Mouse (Mus musculus) embryonic stem cell, embryonic (primary cell): ENCODE results near the gene Ccdc34.

Experiments
- CTCF ChIA-PET, 4 experiments: fragments of 300-600 bp in 2 of 4; fragments of 350-600 bp in 2 of 4; sonication (Branson Sonifier 250); formaldehyde crosslinking; loops; one replicate each; lab custom pipeline; 2022; ENCODE audit warnings: inconsistent platforms in 2 of 4; lab: Charles Lee
- POLR2A ChIA-PET, 4 experiments: fragments of 300-600 bp in 2 of 4; fragments of 350-600 bp in 2 of 4; sonication (Branson Sonifier 250); formaldehyde crosslinking; loops; one replicate each; lab custom pipeline; 2022; ENCODE audit warnings: antibody characterized with exemption in 4 of 4, inconsistent platforms in 1 of 4; lab: Charles Lee

The Ccdc34 gene

GRCm38 (mm10) chr2:110210508-110211496 lies 193.2 kb downstream of the Ccdc34 start:
- ChIA-PET CTCF (interaction anchor here in 1 of 4 experiments (2.7 kb wide), 1 partner anchor 307 kb away, joined by 9 read pairs; no protein-coding TSS in a partner anchor), POLR2A (interaction anchor here in 1 of 4 experiments (1.5 kb wide), 1 partner anchor 293 kb away, joined by 5 read pairs; the partner anchor contains the start of gene Lgr4)

- ChIA-PET CTCF (no interaction called here), POLR2A (no interaction called here)
These were observed 196.7 kb downstream of the Ccdc34 start for GRCm38 (mm10) chr2:110214278-110214677.

- ChIA-PET CTCF (interaction anchor here in 3 of 4 experiments (0.6 to 2.2 kb wide), 4 partner anchors 10 to 311 kb away, joined by 3 to 8 read pairs (median 3); no protein-coding TSS in a partner anchor), POLR2A (no interaction called here)
These were observed 197.5 kb downstream of the Ccdc34 start for GRCm38 (mm10) chr2:110214991-110215684.

GRCm38 (mm10) chr2:110215685-110216058 lies 198.1 kb downstream of the Ccdc34 start:
- CTCF ChIA-PET = interaction anchor here in 3 of 4 experiments (0.6 to 2.2 kb wide), 4 partner anchors 11 to 312 kb away, joined by 3 to 8 read pairs (median 3); no protein-coding TSS in a partner anchor
- POLR2A ChIA-PET = interaction anchor here in 1 of 4 experiments (0.8 kb wide), 1 partner anchor 298 kb away, joined by 3 read pairs; the partner anchor contains the start of gene Lgr4

- POLR2A ChIA-PET = interaction anchor here in 1 of 4 experiments (0.6 kb wide), 1 partner anchor 13 kb away, joined by 3 read pairs; no protein-coding TSS in a partner anchor
- CTCF ChIA-PET = interaction anchor here in 3 of 4 experiments (0.6 to 1.7 kb wide), 5 partner anchors 9 to 445 kb away, joined by 3 to 8 read pairs (median 5); no protein-coding TSS in a partner anchor
These were observed 202.9 kb downstream of the Ccdc34 start for GRCm38 (mm10) chr2:110220492-110220891.

- ChIA-PET POLR2A (no interaction called here), CTCF (no interaction called here)
These were observed 205.2 kb downstream of the Ccdc34 start for GRCm38 (mm10) chr2:110222793-110223192.
